Mouse (Mus musculus) gastrocnemius, postnatal 14 days (tissue): Measurements from ENCODE around the gene Dnajb13. TPM values are rescaled to one million over a fixed set of nuclear protein-coding genes. Genes with fewer than 3 reads are reported as not detected.

ENCODE experiments used
- DNase-seq: peaks from one replicate; pipeline ENCODE4 v3.0.0; 2021; ENCODE audit warnings: mixed read lengths
- intact Hi-C: fragments of 180-260 bp; cut with DNase I; formaldehyde crosslinking; loops from one replicate; pipeline ENCODE4 v1.15.1; 2025; ENCODE audit warnings: low total_unique reads
- total RNA-seq, 2 experiments: library from RNA; stranded (reverse); gene quantifications; 2 replicates each; pipeline ENCODE4 v1.2.3; 2021

Dnajb13 gene
- total RNA-seq, 2 experiments from 2014 or later: not detected

DNA sequence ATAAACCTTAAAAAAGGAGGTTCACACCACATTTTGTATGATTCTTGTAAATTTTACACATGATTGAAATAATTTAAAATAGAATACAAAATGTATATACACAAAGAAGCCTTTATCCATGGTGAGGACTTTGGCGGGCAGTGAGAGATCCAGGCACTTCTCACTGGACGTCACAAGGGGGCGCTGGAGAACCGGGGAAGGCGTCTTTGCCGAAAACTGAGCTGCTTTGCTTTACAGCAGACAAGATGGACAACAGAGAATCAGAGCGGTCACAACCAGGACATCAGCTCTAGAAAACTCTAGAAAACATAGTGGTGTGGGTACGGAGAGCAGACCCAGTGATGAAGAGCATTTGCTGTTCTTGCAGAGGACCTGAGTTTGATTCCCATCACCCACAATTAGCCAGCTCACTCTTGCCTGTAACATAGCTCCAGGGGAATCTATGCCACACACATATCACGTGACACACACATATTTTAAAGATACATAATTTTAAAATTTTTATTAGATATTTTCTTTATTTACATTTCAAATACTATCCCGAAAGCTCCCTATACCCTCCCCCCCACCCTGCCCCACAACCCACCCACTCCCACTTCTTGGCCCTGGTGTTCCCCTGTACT, 6.0 kb upstream of the Dnajb13 start:
- intact Hi-C loops: loop anchor here (5.0 kb wide), 1 partner anchor 162 kb away; no protein-coding TSS in a partner anchor
- DNase-seq: peak; percentile 78

DNA sequence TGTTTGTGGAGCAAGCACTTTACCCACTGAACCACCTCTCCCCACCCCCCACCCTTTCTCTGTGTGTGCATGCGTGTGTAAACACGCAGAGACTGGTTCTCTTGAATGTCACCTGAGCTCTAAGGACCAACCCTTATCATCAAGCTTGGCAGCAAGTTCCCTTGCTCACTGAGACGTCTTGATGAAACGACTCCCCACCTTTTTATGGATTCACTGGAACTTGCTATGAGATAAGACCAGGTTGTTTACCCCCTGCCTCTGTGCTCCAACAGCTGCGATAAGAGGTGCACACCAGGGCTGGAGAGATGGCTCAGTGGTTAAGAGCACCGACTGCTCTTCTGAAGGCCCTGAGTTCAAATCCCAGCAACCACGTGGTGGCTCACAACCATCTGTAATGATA, 5.4 kb upstream of the Dnajb13 start:
- intact Hi-C loops: loop anchor here (5.0 kb wide), 1 partner anchor 162 kb away; no protein-coding TSS in a partner anchor
- DNase-seq: no peak

- no peak for DNase-seq
- intact Hi-C loops: no loop called here
These were observed 3.2 kb downstream of the Dnajb13 start for GRCm38 (mm10) chr7:100511602-100512001.

GRCm38 (mm10) chr7:100508670-100509069, 6.1 kb downstream of the Dnajb13 start:
- intact Hi-C loops: no loop called here

DNA sequence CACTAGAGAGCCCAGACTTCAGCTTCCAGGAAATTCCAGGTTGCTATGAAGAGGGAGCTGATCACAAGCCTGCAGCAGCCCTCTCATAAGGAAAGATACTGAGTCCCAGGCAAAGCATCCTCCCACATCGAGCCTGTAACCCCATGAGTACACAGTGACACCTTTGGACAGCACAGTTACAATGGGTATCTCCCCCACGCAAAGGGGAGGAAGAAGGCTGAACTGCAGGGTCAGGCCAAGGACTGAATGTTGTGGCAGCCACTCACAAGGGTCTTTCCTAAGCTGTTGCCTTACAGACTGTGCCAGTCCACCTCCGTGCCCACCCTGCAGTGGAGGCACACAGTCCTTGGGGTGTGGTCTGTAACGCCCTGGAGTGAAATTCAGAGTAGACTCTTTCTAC, 8.3 kb downstream of the Dnajb13 start:
- intact Hi-C loops: no loop called here
- DNase-seq: no peak

More at GRCm38 (mm10) chr7:100508670-100509069, 6.1 kb downstream of the Dnajb13 start:
- no peak for DNase-seq

DNA sequence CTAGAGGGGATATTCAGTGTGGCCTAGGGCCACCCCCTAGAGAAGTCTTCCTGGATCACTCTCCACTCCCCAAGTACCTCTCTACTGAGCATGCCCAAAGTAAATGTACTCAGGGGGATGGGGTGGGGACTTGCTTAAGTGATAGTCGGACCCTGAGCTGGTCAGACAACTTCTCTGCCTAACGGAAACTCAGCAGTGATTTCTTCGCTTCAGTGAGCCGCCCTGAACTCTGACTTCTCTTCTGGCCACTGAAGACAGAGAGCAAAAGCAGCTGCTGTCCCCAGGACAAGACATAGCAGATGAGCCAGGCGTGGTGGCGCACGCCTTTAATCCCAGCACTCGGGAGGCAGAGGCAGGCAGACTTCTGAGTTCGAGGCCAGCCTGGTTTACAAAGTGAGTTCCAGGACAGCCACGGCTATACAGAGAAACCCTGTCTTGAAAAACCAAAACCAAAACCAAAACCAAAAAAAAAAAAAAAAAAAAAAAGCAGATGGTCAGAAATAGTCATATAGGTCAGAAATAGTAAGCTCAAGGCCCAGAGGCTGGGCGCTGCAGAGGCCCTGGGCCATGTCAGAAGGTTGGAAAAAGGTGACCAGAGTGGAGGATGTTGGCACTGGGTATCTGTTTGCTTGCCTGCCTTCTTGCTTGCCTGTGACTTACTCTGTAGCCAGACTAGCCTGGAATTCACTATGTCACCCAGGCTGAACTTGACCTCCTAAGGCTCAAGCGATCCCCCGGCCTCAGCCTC, 9.8 kb downstream of the Dnajb13 start:
- no peak for DNase-seq
- intact Hi-C loops: no loop called here

DNA sequence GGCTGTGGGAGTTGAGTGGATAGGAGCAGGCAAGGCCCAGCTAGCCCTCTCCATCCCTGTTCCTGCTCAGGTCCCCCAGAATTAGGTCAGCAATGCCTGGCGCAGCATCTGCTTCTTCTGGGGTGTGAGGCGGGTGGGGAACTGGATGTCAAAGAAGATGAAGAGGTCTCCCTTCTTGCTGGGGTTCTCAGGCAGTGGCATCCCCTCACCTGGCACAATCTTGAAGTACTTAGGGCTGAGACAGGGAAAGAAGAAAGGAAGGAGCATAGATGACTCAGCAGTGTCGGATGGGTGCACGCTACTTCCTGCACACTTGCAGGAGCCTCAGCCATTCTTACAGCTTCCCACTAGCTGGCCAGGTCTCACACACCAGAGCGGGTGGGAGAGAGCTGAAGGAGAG, 11.7 kb downstream of the Dnajb13 start:
- DNase-seq: no peak
- intact Hi-C loops: no loop called here

DNA sequence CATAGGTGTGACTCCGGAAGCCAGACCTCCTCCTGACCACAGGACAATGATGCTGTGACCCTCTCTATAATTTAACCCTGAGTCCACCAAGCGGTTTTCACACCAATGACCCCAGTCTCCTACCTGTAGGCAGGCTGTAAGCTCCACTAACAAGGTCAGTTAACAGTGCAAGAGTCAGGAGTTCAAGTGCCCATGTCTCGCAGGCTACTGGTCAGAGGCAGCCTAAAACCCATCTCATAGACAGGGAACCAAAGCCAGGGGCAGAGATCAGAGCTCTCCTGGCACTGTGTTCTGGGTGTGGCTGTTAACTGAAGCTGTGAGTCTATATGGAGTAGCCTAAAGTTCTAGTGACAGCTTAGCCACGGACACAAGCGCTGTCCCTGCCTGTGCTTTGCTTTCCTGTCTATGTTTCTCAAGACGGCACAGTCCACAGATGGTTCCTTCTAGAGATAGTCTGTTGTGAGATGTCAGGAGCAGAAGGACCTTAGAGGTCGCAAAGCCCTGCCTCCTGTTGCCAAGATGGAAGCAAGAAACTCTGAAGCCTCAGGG, 12.3 kb downstream of the Dnajb13 start:
- no peak for DNase-seq
- intact Hi-C loops: no loop called here

DNA sequence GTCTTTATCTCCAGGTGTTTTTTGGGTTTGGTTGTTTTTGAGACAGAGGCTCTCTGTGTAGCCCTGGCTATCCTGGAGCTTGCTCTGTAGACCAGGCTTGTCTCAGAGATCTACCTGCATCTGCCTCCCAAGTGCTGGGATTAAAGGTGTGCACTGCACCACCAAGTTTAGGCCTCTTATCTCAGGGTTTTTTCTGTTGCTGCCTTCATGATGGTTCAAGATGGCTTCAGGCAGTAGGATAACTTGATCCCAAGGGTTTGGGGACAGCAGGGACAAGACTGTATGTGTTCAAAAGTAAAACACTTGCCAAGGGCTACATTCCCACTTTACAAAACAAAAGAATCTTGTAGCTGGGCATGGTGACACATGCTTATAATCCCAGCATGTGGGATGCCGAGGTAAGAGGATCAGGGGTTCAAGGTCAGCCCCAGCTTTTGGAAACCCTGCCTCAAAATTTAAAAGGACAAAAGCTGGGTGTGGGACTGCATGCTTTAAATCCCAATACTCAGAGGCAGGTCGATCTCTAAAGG, 12.9 kb downstream of the Dnajb13 start:
- no peak for DNase-seq
- intact Hi-C loops: no loop called here

GRCm38 (mm10) chr7:100501027-100501843, 13.5 kb downstream of the Dnajb13 start:
- intact Hi-C loops: no loop called here
- DNase-seq: no peak

- intact Hi-C loops: no loop called here
- DNase-seq: no peak
These were observed 14.3 kb downstream of the Dnajb13 start for GRCm38 (mm10) chr7:100500276-100500977.

DNA sequence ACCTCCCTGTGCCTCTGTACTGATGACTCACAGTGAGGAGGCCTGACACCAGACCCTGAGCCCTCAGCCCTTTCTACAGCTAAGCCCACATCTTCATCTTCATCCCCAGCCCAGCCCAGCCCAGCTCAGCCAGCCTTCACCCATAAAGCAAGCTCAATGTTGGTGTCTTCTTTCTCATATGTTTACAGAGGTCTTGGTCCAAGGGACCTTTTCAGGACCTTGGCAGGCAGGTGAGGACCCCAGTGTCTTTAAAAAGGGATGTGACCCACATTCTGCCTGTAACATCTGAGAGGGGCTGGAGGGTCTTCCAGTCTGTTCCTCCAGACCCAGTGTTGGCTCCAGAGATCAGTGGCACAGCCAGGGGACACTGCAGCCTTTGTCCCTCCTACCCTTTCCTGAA, 15.3 kb downstream of the Dnajb13 start:
- no peak for DNase-seq
- intact Hi-C loops: no loop called here

DNA sequence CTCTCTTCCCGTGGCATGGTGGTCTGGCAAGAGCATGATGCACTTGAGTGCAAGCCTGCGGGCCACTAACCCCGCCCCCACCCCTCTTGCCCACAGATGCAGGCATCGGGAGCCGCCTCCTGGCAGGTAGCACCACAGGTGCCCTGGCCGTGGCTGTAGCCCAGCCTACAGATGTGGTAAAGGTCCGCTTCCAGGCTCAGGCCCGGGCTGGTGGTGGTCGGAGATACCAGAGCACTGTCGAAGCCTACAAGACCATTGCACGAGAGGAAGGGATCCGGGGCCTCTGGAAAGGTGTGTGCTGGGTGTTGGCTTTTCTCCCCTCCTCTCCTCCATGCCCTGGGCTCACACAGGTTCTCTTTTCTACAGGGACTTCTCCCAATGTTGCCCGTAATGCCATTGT, 16.8 kb downstream of the Dnajb13 start:
- intact Hi-C loops: no loop called here
- no peak for DNase-seq

- DNase-seq: no peak
These were observed 17.4 kb downstream of the Dnajb13 start for GRCm38 (mm10) chr7:100497402-100497801.

DNA sequence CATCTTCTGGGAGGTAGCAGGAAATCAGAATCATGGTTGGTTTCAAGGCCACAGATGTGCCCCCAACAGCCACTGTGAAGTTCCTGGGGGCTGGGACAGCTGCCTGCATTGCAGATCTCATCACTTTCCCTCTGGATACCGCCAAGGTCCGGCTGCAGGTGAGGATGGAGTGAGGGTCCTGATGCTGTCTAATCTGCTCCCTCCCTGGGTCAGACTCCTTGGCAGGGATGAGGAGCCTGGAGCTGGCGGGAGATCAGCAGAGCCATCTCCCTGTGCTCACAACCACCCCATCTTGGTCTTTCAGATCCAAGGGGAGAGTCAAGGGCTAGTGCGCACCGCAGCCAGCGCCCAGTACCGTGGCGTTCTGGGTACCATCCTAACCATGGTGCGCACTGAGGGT, 18.0 kb downstream of the Dnajb13 start:
- intact Hi-C loops: no loop called here

More at GRCm38 (mm10) chr7:100497402-100497801, 17.4 kb downstream of the Dnajb13 start:
- intact Hi-C loops: no loop called here

GRCm38 (mm10) chr7:100496371-100496770, 18.4 kb downstream of the Dnajb13 start:
- DNase-seq: no peak
- intact Hi-C loops: no loop called here

More for the DNA sequence above, 18.0 kb downstream of the Dnajb13 start:
- no peak for DNase-seq

GRCm38 (mm10) chr7:100495581-100496251, 19.0 kb downstream of the Dnajb13 start:
- intact Hi-C loops: no loop called here
- peak; percentile 60 for DNase-seq

DNA sequence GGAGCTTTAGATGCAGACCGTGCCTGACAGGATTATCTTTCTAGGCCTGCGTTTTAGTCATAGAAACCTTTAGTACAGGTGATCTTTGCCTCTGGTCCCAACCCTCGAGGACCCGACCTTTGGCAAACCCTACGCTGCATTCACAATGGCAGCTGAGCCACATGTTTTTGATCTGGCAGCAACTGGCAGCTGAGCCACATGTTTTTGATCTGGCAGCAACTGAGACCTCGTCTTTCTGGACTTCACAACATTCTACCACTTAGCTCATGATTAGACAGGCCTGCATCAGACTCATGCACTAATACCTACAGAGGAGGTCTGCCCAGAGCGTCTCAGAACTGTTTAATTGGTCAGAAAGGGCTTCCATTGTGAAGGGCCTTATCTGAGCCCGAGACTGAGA, 19.7 kb downstream of the Dnajb13 start:
- intact Hi-C loops: no loop called here
- DNase-seq: no peak

GRCm38 (mm10) chr7:100494415-100494831, 20.3 kb downstream of the Dnajb13 start:
- intact Hi-C loops: no loop called here
- DNase-seq: no peak
